Mouse (Mus musculus): Measurements from ENCODE around the gene Cd1d1. TPM values are rescaled to one million over a fixed set of nuclear protein-coding genes. Genes with fewer than 3 reads are reported as not detected.

Cd1d1 gene
- total and polyA plus RNA-seq, 3 experiments = 3.0 to 7.1 (median 6.3) TPM

DNA sequence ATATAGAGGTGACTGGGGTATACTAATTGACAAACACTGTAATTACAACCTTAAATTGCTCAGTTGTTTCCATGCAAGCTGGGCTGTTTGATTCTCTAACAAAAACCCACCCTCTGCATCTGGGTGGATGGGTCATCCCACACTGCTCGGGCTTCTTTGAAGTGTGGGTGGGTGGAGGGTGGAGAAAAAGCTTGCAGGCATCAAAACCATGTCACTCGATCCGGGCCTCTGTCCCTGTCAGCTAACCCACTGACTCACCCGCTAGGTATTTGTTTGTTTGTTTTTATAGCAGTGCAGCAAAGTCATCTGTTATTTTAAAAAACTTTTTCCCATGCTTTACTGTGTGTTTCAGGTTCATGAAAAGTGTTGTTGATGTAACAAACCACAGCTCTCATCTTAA lies 43.9 kb downstream of the Cd1d1 start:
- no peak overlapping the region for H3K9ac ChIP-seq (ENCODE audit: insufficient read depth, low read depth)
- TF ChIP-seq TBP (conservative IDR thresholded peaks at IDR 0.05; ENCODE audit: low read depth, low read length) (no peak), PAX5 (IDR thresholded peaks at IDR 0.05; ENCODE audit: low read length) (no peak), KAT2A (IDR thresholded peaks at IDR 0.05; ENCODE audit: insufficient replicate concordance, low read length) (no peak), ZKSCAN1 (IDR thresholded peaks at IDR 0.05; ENCODE audit: borderline replicate concordance, low read depth, low read length) (no peak), POLR2AphosphoS2 (IDR thresholded peaks at IDR 0.05; ENCODE audit: low read depth, low read length) (no peak), HCFC1 (IDR thresholded peaks at IDR 0.05; ENCODE audit: low read depth, low read length) (no peak), MYC (IDR thresholded peaks at IDR 0.05; ENCODE audit: low read depth, low read length) (no peak), MEF2A (IDR thresholded peaks at IDR 0.05; ENCODE audit: borderline replicate concordance, low read depth, low read length) (no peak), MXI1 (IDR thresholded peaks at IDR 0.05; ENCODE audit: low read depth, low read length) (no peak)
- no peak overlapping the region for H3K27ac ChIP-seq (ENCODE audit: insufficient read depth, low read depth)
- H3K27me3 ChIP-seq (replicated peaks) = no peaks in the 10 kb centered on the region
- H3K4me3 ChIP-seq (replicated peaks in 1 of 3; ENCODE audit: low read depth in 2 of 3, low read length in 2 of 3, poor library complexity in 1 of 3) = no peak overlapping the region
- DNase-seq (ENCODE audit: extremely low read depth) = no peak
- dilution Hi-C loops (cut with MboI; ENCODE audit: extremely low pct_ligation_motif_present, extremely low pct_unique_long_range_greater_than_20kb, low sequenced_read_pairs) = no loop called here
- H3K79me2 ChIP-seq (replicated peaks; ENCODE audit: control insufficient read depth, extremely low read depth, insufficient read depth, poor library complexity, severe bottlenecking) = no peaks in the 10 kb centered on the region
- peaks cover 3% of the 10 kb centered on the region for H3K9me3 ChIP-seq (replicated peaks; ENCODE audit: low read length)
- no peak overlapping the region for H3K4me2 ChIP-seq (ENCODE audit: insufficient read depth, low read depth, poor library complexity, severe bottlenecking)
- in situ Hi-C loops (cut with MboI; ENCODE audit: low pct_ligation_motif_present, low pct_unique_long_range_greater_than_20kb, low sequenced_read_pairs) = no loop called here
- H3K36me3 ChIP-seq (replicated peaks in 1 of 2; ENCODE audit: control insufficient read depth in 1 of 2, insufficient read depth in 1 of 2, low read length in 1 of 2) = no peaks in the 10 kb centered on the region
- H3K4me1 ChIP-seq (ENCODE audit: control insufficient read depth in 1 of 2, insufficient read depth in 2 of 2) = peaks cover 3 to 20% of the 10 kb centered on the region in 2 experiments; a peak in 3 of 4 replicates

DNA sequence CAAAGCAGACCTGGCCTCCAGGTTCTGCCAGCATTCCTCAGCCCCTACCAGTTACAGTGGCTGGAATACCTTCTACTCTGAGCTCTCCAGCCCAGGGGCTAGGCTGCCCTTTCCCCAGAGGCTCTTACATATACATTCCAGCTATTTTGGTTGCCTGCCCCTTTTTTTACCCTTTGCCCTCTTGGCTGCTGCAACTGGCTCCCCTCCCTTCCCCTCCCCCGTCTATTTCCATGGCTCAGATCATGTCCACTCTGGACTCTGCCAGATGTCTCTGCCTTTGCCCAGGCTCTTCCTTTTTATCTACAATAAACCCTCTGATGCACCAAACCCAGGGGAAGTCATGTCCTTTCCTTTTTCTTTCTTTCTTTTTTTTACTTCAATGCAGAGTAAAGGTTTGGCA lies 44.7 kb downstream of the Cd1d1 start:
- Histone ChIP-seq H3K27ac (ENCODE audit: insufficient read depth, low read depth) (no peak overlapping the region), H3K36me3 (replicated peaks in 1 of 2; ENCODE audit: control insufficient read depth in 1 of 2, insufficient read depth in 1 of 2, low read length in 1 of 2) (no peaks in the 10 kb centered on the region), H3K4me2 (ENCODE audit: insufficient read depth, low read depth, poor library complexity, severe bottlenecking) (no peak overlapping the region), H3K4me1 (ENCODE audit: control insufficient read depth in 1 of 2, insufficient read depth in 2 of 2) (peaks cover 3 to 12% of the 10 kb centered on the region in 2 experiments; a peak in 3 of 4 replicates), H3K79me2 (replicated peaks; ENCODE audit: control insufficient read depth, extremely low read depth, insufficient read depth, poor library complexity, severe bottlenecking) (no peaks in the 10 kb centered on the region), H3K9me3 (replicated peaks; ENCODE audit: low read length) (peaks cover 3% of the 10 kb centered on the region), H3K4me3 (replicated peaks in 1 of 3; ENCODE audit: low read depth in 2 of 3, low read length in 2 of 3, poor library complexity in 1 of 3) (no peak overlapping the region), H3K9ac (ENCODE audit: insufficient read depth, low read depth) (no peak overlapping the region), H3K27me3 (replicated peaks) (no peaks in the 10 kb centered on the region)
- in situ Hi-C loops (cut with MboI; ENCODE audit: low pct_ligation_motif_present, low pct_unique_long_range_greater_than_20kb, low sequenced_read_pairs) = no loop called here
- DNase-seq (ENCODE audit: extremely low read depth) = no peak
- no peak for TF ChIP-seq POLR2A (IDR thresholded peaks at IDR 0.05; ENCODE audit: low read depth, low read length)
- no peak for TF ChIP-seq CTCF (conservative IDR thresholded peaks at IDR 0.05 in 1 of 2, IDR thresholded peaks at IDR 0.05 in 1 of 2; ENCODE audit: low read depth in 2 of 2, low read length in 2 of 2)
- dilution Hi-C loops (cut with MboI; ENCODE audit: extremely low pct_ligation_motif_present, extremely low pct_unique_long_range_greater_than_20kb, low sequenced_read_pairs) = no loop called here

DNA sequence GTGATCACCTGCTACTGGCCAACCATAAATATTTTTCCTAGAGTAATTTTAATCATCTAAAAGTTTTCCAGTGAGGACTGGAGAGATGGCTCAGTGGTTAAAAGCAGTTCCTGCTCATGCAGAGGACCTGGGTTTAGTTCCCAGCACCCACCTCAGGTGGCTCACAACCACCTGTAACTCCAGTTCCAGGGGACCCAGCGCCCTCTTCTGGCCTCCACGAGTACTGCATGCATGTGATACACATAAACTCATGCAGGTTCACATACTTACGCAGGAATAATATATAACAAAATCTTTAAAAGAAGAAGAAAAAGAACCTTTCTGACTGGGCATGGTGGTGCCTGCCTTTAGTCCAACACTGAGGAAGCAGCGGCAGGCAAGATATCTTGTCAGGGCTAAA lies 45.4 kb downstream of the Cd1d1 start:
- Histone ChIP-seq H3K27me3 (replicated peaks) (no peaks in the 10 kb centered on the region), H3K9ac (ENCODE audit: insufficient read depth, low read depth) (no peak overlapping the region), H3K4me1 (ENCODE audit: control insufficient read depth in 1 of 2, insufficient read depth in 2 of 2) (peaks cover 0 to 7% of the 10 kb centered on the region in 2 experiments; a peak in 1 of 4 replicates), H3K27ac (ENCODE audit: insufficient read depth, low read depth) (no peak overlapping the region), H3K36me3 (replicated peaks in 1 of 2; ENCODE audit: control insufficient read depth in 1 of 2, insufficient read depth in 1 of 2, low read length in 1 of 2) (no peaks in the 10 kb centered on the region), H3K4me3 (replicated peaks in 1 of 3; ENCODE audit: low read depth in 2 of 3, low read length in 2 of 3, poor library complexity in 1 of 3) (no peak overlapping the region), H3K9me3 (replicated peaks; ENCODE audit: low read length) (peaks cover 3% of the 10 kb centered on the region), H3K79me2 (replicated peaks; ENCODE audit: control insufficient read depth, extremely low read depth, insufficient read depth, poor library complexity, severe bottlenecking) (no peaks in the 10 kb centered on the region), H3K4me2 (ENCODE audit: insufficient read depth, low read depth, poor library complexity, severe bottlenecking) (no peak overlapping the region)
- in situ Hi-C loops (cut with MboI; ENCODE audit: low pct_ligation_motif_present, low pct_unique_long_range_greater_than_20kb, low sequenced_read_pairs) (no loop called here), dilution Hi-C loops (cut with MboI; ENCODE audit: extremely low pct_ligation_motif_present, extremely low pct_unique_long_range_greater_than_20kb, low sequenced_read_pairs) (no loop called here)
- TF ChIP-seq MAX (IDR thresholded peaks at IDR 0.05; ENCODE audit: low read length) = no peak
- no peak for TF ChIP-seq E2F4 (IDR thresholded peaks at IDR 0.05; ENCODE audit: insufficient replicate concordance, low read depth, low read length)
- TF ChIP-seq CTCF (conservative IDR thresholded peaks at IDR 0.05 in 1 of 2, IDR thresholded peaks at IDR 0.05 in 1 of 2; ENCODE audit: low read depth in 2 of 2, low read length in 2 of 2) = peak; percentile 14 to 16; a peak in 2 of 4 replicates
- DNase-seq (ENCODE audit: extremely low read depth) = no peak

Data from CH12.LX (cell line).